Mouse (Mus musculus) limb, embryonic 15.5 days (tissue): ENCODE data around the gene Emc9. TPM values are rescaled to one million over a fixed set of nuclear protein-coding genes. Genes with fewer than 3 reads are reported as not detected.
A peak's percentile ranks its signal among the peaks of the same experiment; 100 is the strongest.

Experiments
- ATAC-seq: fragments of 200-750 bp; cut with Nextera tagmentation; 2 replicates; pipeline ENCODE4 v1.8.0; 2017; ENCODE audit warnings: low read depth, moderate TSS enrichment; ENCODE audit not compliant: insufficient number of reproducible peaks, low FRiP score, low TSS enrichment
- H3K27ac ChIP-seq: fragments of 300-500 bp; sonication (generic); 2 replicates; pipeline ENCODE4 v1.5.1; 2015; ENCODE audit warnings: moderate library complexity, mild to moderate bottlenecking, inconsistent platforms
- H3K27me3 ChIP-seq: fragments of 300-500 bp; sonication (generic); 2 replicates; pipeline ENCODE4 v1.6.1; 2015; ENCODE audit warnings: inconsistent platforms
- H3K36me3 ChIP-seq: fragments of 300-500 bp; sonication (generic); 2 replicates; pipeline ENCODE4 v1.6.1; 2015; ENCODE audit warnings: inconsistent platforms
- H3K4me1 ChIP-seq: fragments of 300-500 bp; sonication (generic); 2 replicates; pipeline ENCODE4 v1.6.1; 2015; ENCODE audit warnings: inconsistent platforms
- H3K4me2 ChIP-seq: fragments of 300-500 bp; sonication (generic); 2 replicates; pipeline ENCODE4 v1.6.1; 2015; ENCODE audit warnings: mild to moderate bottlenecking, inconsistent platforms
- H3K4me3 ChIP-seq: fragments of 300-500 bp; sonication (generic); 2 replicates; pipeline ENCODE4 v1.5.1; 2015; ENCODE audit warnings: mild to moderate bottlenecking, inconsistent platforms
- H3K9ac ChIP-seq: fragments of 300-500 bp; sonication (generic); 2 replicates; pipeline ENCODE4 v1.6.1; 2015; ENCODE audit warnings: inconsistent platforms
- H3K9me3 ChIP-seq: fragments of 300-500 bp; sonication (generic); 2 replicates; pipeline ENCODE4 v1.6.1; 2016; ENCODE audit warnings: inconsistent platforms
- WGBS: fragments of 180-500 bp; shearing (Covaris S2); methylation state at CpG from one replicate; pipeline ENCODE4 v1.1.7; 2015; 5-methylcytosine and 5-hydroxymethylcytosine counted together
- polyA plus RNA-seq: library from polyadenylated mRNA; unstranded; fragments of >200 nt; fragmentation: Nextera tagmentation; extraction: Ambion mirVana; gene quantifications from 2 replicates; pipeline ENCODE4 v1.2.1, GENCODE M21; 2015

Gene Emc9
- polyA plus RNA-seq, 1 experiment from 2014 or later, result 12.6 TPM

GRCm38 (mm10) chr14:55554635-55555034, 30.5 kb downstream of the Emc9 start:
- no peak for ATAC-seq
- Histone ChIP-seq H3K4me3 (no peak overlapping the region), H3K4me2 (no peak overlapping the region), H3K9me3 (no peaks in the 10 kb centered on the region), H3K27me3 (no peaks in the 10 kb centered on the region), H3K9ac (no peak overlapping the region), H3K27ac (no peak overlapping the region), H3K36me3 (peaks cover 5% of the 10 kb centered on the region; the same call in 1 of the 2 replicates), H3K4me1 (0 out of 2 replicates have a peak, but pooled peaks cover 4% of the 10 kb centered on the region)

- Histone ChIP-seq H3K9me3 (no peaks in the 10 kb centered on the region), H3K4me2 (no peak overlapping the region), H3K4me3 (no peak overlapping the region), H3K36me3 (peaks cover 32% of the 10 kb centered on the region), H3K9ac (no peak overlapping the region), H3K4me1 (no peaks in the 10 kb centered on the region), H3K27me3 (no peaks in the 10 kb centered on the region), H3K27ac (no peak overlapping the region)
- 92% methylated on average over 8 of the region's 8 CpGs for WGBS
- no peak for ATAC-seq
Measured at GRCm38 (mm10) chr14:55551794-55552193, 33.3 kb downstream of the Emc9 start.

- no peak overlapping the region for H3K4me2 ChIP-seq
- H3K9ac ChIP-seq, result no peak overlapping the region
- no peak for ATAC-seq
- H3K9me3 ChIP-seq, result no peaks in the 10 kb centered on the region
- peaks cover 35% of the 10 kb centered on the region for H3K36me3 ChIP-seq
- H3K4me3 ChIP-seq, result no peak overlapping the region
- no peaks in the 10 kb centered on the region for H3K4me1 ChIP-seq
- H3K27ac ChIP-seq, result no peak overlapping the region
- H3K27me3 ChIP-seq, result no peaks in the 10 kb centered on the region
- WGBS, result 71% methylated on average over 5 of the region's 5 CpGs
Measured at GRCm38 (mm10) chr14:55551347-55551746, 33.8 kb downstream of the Emc9 start.

GRCm38 (mm10) chr14:55550191-55550590, 34.9 kb downstream of the Emc9 start:
- H3K9me3 ChIP-seq, result no peaks in the 10 kb centered on the region
- H3K4me3 ChIP-seq, result no peak overlapping the region
- H3K4me1 ChIP-seq, result no peaks in the 10 kb centered on the region
- H3K9ac ChIP-seq, result no peak overlapping the region
- 83% methylated on average over 6 of the region's 6 CpGs for WGBS
- no peaks in the 10 kb centered on the region for H3K27me3 ChIP-seq
- peaks cover 45% of the 10 kb centered on the region for H3K36me3 ChIP-seq
- no peak overlapping the region for H3K27ac ChIP-seq
- no peak for ATAC-seq
- H3K4me2 ChIP-seq, result no peak overlapping the region

GRCm38 (mm10) chr14:55544334-55544733, 40.8 kb downstream of the Emc9 start:
- ATAC-seq, result no peak
- Histone ChIP-seq H3K4me2 (no peak overlapping the region), H3K9me3 (no peaks in the 10 kb centered on the region), H3K4me1 (peaks cover 18% of the 10 kb centered on the region), H3K9ac (no peak overlapping the region), H3K27me3 (no peaks in the 10 kb centered on the region), H3K27ac (no peak overlapping the region), H3K36me3 (peaks cover 68% of the 10 kb centered on the region), H3K4me3 (no peak overlapping the region)
- 78% methylated on average over 9 of the region's 9 CpGs for WGBS

DNA sequence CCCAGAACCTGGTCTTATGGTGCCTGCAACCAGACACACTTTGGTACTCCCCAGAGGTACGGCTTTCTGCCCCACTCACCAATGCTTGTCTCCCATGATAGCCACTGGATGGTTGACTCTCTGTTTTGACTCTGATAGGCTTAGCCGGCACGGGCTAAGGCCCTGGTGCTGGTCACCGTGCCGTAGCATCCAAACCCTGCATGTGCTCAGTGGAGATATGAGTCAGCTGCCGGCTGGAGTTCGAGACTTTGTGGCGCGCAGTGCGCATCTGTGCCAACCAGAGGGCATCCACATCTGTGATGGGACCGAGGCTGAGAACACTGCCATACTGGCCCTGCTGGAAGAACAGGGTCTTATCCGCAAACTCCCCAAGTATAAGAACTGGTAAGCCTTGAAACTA, 42.8 kb downstream of the Emc9 start:
- H3K4me1 ChIP-seq, result peaks cover 18% of the 10 kb centered on the region
- no peaks in the 10 kb centered on the region for H3K9me3 ChIP-seq
- H3K27ac ChIP-seq, result no peak overlapping the region
- 94% methylated on average over 12 of the region's 12 CpGs for WGBS
- no peak overlapping the region for H3K4me3 ChIP-seq
- no peak overlapping the region for H3K4me2 ChIP-seq
- no peak for ATAC-seq
- H3K9ac ChIP-seq, result no peak overlapping the region
- no peaks in the 10 kb centered on the region for H3K27me3 ChIP-seq
- peaks cover 48% of the 10 kb centered on the region for H3K36me3 ChIP-seq

DNA sequence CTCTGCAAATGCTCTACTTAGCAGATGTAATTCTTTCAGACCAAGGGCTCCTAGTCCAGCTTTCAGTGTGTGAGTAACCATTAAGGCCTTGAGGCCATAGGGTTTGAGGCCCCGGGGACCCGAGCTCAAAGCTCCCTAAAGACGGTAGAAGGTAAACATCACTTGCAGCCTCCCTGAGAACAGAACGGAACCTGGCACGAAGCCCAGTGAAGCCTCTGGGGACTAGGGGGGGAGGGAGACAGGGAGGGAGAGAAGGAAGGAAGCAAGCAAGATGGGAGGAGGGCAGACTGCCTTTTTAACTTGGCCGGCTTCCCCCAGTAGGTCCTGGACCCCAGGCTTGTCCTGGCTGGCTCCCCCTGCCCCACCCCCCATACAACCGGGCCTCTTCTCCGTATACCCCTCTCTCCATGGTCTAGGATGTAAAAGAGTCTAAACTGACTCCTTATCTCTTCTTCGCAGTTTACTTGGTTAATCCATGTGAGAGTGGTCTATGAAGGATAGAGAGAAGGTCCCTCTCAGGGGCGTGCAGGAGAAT, 44.2 kb downstream of the Emc9 start:
- Histone ChIP-seq H3K36me3 (peaks cover 37% of the 10 kb centered on the region), H3K4me1 (peaks cover 18% of the 10 kb centered on the region), H3K9me3 (no peaks in the 10 kb centered on the region), H3K4me2 (peak overlapping the region; percentile 86), H3K9ac (peak overlapping the region; percentile 57), H3K4me3 (peak overlapping the region; percentile 69), H3K27me3 (no peaks in the 10 kb centered on the region), H3K27ac (peak overlapping the region; percentile 87)
- WGBS, result 5% methylated on average over 10 of the region's 10 CpGs
- no peak for ATAC-seq

DNA sequence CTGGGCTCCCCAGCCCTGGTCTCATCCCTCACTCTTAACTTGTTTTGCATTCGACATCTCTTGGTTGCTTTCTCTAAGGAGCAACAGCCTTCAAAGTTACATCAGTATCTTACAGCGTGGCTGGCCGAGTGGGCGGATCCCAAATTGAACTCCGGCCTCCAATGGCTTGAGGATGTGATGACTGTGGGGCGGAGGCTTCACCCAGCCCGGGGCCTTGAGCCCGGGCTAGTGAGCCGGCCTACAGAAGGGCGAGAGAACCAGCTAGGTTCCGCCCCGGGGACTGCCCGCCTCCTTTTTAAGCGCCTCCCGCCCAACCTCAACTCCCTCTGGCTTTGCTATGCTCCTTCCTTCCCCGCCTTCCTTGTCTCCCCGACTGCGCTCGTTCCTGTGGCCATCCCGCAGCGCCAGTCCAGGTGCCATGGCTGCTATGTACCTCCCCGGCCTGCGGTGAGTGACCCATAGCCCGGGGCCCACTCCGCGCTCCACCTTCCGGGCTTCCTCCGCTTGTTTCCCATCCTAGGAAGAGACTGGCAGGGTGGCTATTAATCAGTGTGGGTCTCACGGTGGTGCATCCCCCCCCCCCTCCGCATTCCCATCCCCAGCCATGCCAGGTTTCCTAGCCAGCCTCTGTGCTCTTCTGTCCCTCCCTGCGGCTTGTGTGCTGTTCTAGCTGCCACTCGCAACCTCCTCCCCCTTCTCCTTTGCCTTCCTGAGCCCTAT, 44.9 kb downstream of the Emc9 start, which contains the start of gene Pck2:
TSS of gene Pck2 (plus strand) at position 200 of the 720 bp plus-strand sequence.
- peaks cover 32% of the 10 kb centered on the region for H3K36me3 ChIP-seq
- no peaks in the 10 kb centered on the region for H3K27me3 ChIP-seq
- peak within 1 kb of the TSS; percentile 69 for H3K4me3 ChIP-seq
- H3K4me1 ChIP-seq, result peaks cover 18% of the 10 kb centered on the region
- peak within 1 kb of the TSS; percentile 57 for H3K9ac ChIP-seq
- H3K4me2 ChIP-seq, result peak within 1 kb of the TSS; percentile 86
- no peaks in the 10 kb centered on the region for H3K9me3 ChIP-seq
- ATAC-seq, result peak; percentile 89
- peak within 1 kb of the TSS; percentile 87 for H3K27ac ChIP-seq
- WGBS, result under 1% methylated on average over 31 of the region's 32 CpGs

GRCm38 (mm10) chr14:55536116-55536745, 48.9 kb downstream of the Emc9 start:
- no peaks in the 10 kb centered on the region for H3K36me3 ChIP-seq
- no peak overlapping the region for H3K4me3 ChIP-seq
- H3K4me1 ChIP-seq, result peaks cover 10% of the 10 kb centered on the region
- no peak overlapping the region for H3K9ac ChIP-seq
- no peak for ATAC-seq
- H3K27ac ChIP-seq, result no peak overlapping the region
- WGBS, result 46% methylated on average over 6 of the region's 6 CpGs
- no peaks in the 10 kb centered on the region for H3K27me3 ChIP-seq
- H3K4me2 ChIP-seq, result no peak overlapping the region
- no peaks in the 10 kb centered on the region for H3K9me3 ChIP-seq

Other genes starting within 250 kb of the Emc9 start
- 70.3 and 76.2 TPM in 2 replicates for gene Dhrs4, start 106.5 kb downstream of the Emc9 start, polyA plus RNA-seq
- gene Carmil3, start 94.7 kb downstream of the Emc9 start, polyA plus RNA-seq, result 2.1 and 2.4 TPM in 2 replicates
- gene Cpne6, start 74.9 kb downstream of the Emc9 start, polyA plus RNA-seq, result 0.36 and 0.54 TPM in 2 replicates
- not detected in 2 replicates for gene Nrl, start 60.3 kb downstream of the Emc9 start, polyA plus RNA-seq
- gene Pck2, start 45.0 kb downstream of the Emc9 start, polyA plus RNA-seq, result 32.4 and 34.3 TPM in 2 replicates
- 50.0 and 50.1 TPM in 2 replicates for gene Dcaf11, start 25.3 kb downstream of the Emc9 start, polyA plus RNA-seq
- gene A730061H03Rik, start 24.9 kb downstream of the Emc9 start, polyA plus RNA-seq, result 1.3 and 1.4 TPM in 2 replicates
- 17.3 and 44.6 TPM in 2 replicates for gene Fitm1, start 9.7 kb downstream of the Emc9 start, polyA plus RNA-seq
- 141 and 148 TPM in 2 replicates for gene Psme1, start 7.2 kb downstream of the Emc9 start, polyA plus RNA-seq
- 239 and 241 TPM in 2 replicates for gene Psme2, start 5.8 kb upstream of the Emc9 start, polyA plus RNA-seq
- 20.0 and 20.6 TPM in 2 replicates for gene Rnf31, start 6.4 kb upstream of the Emc9 start, polyA plus RNA-seq
- gene Irf9, start 18.3 kb upstream of the Emc9 start, polyA plus RNA-seq, result 13.2 and 13.7 TPM in 2 replicates
- 3.3 TPM in 2 replicates for gene Rec8, start 32.7 kb upstream of the Emc9 start, polyA plus RNA-seq
- gene Ipo4, start 50.7 kb upstream of the Emc9 start, polyA plus RNA-seq, result 107 and 125 TPM in 2 replicates
- gene Gm49378, start 52.6 kb upstream of the Emc9 start, polyA plus RNA-seq, result 1.5 and 1.6 TPM in 2 replicates
- 115 and 124 TPM in 2 replicates for gene Tm9sf1, start 58.5 kb upstream of the Emc9 start, polyA plus RNA-seq
- gene Tssk4, start 64.9 kb upstream of the Emc9 start, polyA plus RNA-seq, result 1.0 and 1.1 TPM in 2 replicates
- gene Mdp1, start 75.2 kb upstream of the Emc9 start, polyA plus RNA-seq, result 56.0 and 58.7 TPM in 2 replicates
- gene Gmpr2, start 86.6 kb upstream of the Emc9 start, polyA plus RNA-seq, result 61.0 and 61.1 TPM in 2 replicates
- gene Nedd8, start 86.8 kb upstream of the Emc9 start, polyA plus RNA-seq, result 536 and 558 TPM in 2 replicates
- 31.5 and 33.3 TPM in 2 replicates for gene Tinf2, start 96.5 kb upstream of the Emc9 start, polyA plus RNA-seq
- 47.8 and 48.0 TPM in 2 replicates for gene Tgm1, start 128.6 kb upstream of the Emc9 start, polyA plus RNA-seq
- gene Rabggta, start 137.0 kb upstream of the Emc9 start, polyA plus RNA-seq, result 29.4 and 31.3 TPM in 2 replicates
- 83.3 and 93.4 TPM in 2 replicates for gene Dhrs1, start 160.4 kb upstream of the Emc9 start, polyA plus RNA-seq
- 27.9 and 31.9 TPM in 2 replicates for gene Nop9, start 160.4 kb upstream of the Emc9 start, polyA plus RNA-seq
- 0.58 and 0.74 TPM in 2 replicates for gene Cideb, start 173.2 kb upstream of the Emc9 start, polyA plus RNA-seq
- 0.83 and 1.3 TPM in 2 replicates for gene Ltb4r2, start 176.1 kb upstream of the Emc9 start, polyA plus RNA-seq
- gene Ltb4r1, start 180.7 kb upstream of the Emc9 start, polyA plus RNA-seq, result 1.2 and 1.4 TPM in 2 replicates
- 16.8 and 21.3 TPM in 2 replicates for gene Adcy4, start 198.8 kb upstream of the Emc9 start, polyA plus RNA-seq
- 35.0 and 37.6 TPM in 2 replicates for gene Ripk3, start 203.6 kb upstream of the Emc9 start, polyA plus RNA-seq
- 89.3 and 95.9 TPM in 2 replicates for gene Nfatc4, start 237.8 kb upstream of the Emc9 start, polyA plus RNA-seq